In the genomic region with DNA sequence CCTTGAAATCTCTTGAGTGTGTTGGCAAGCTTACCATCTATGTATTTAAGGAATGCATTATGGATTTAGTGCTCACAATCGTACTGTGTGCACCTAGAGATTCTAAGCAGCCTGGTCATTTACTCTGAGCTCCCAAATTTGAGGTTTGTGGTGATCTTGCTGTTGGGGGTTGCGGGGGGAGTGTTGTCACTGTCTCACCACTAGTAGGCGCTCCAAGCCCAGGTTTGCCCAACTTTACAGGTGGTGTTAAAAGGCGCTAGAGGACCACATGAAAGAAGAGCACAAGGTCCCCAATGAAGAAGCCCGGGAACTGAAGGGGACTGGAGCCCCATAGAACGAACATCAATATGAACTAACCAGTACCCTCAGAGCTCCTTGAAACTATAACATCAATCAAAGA, we compare ENCODE assay signal across 22 mouse cellular contexts.
DNase-seq lines count a peak whose midpoint lies in the region; ATAC-seq and TF ChIP-seq lines count a peak whose summit lies in the region.
"Had no signal": no experiment of that assay in that cellular context is flagged by ENCODE, and none has a peak within 500 bp of the region (broad histone marks: within the 10 kb centered on the region; RNA-seq: fewer than 3 reads in every experiment).

No protein-coding gene starts in this region.

- H3K79me2 ChIP-seq in MEL (ENCODE audit: control insufficient read depth, insufficient read depth, low read length, poor library complexity) = no peaks in the 10 kb centered on the region

- DNase-seq in liver, embryonic 14.5 days (ENCODE audit: low read depth in 3 of 3, low spot score in 3 of 3) = no peak
- DNase-seq in liver, postnatal 0 days = no peak
- peak; percentile 6 for DNase-seq in MEL (ENCODE audit: low read depth, low spot score)
- no peak for DNase-seq in stomach, postnatal 0 days (ENCODE audit: low spot score)
- DNase-seq: adrenal gland, postnatal 10 days; B cell, adult 2 months; cerebellum, adult 18-20 months; cerebellum, adult 9-11 months; cerebellum, postnatal 36 days; forebrain, postnatal 0 days; gastrocnemius, postnatal 14 days; heart, adult 2 months; heart, postnatal 14 days had no signal

- 60% methylated on average over 6 of the region's 6 CpGs for WGBS in intestine, postnatal 0 days
- 69% methylated on average over 6 of the region's 6 CpGs for WGBS in intestine, embryonic 16.5 days
- 47% methylated on average over 6 of the region's 6 CpGs for WGBS in liver, embryonic 14.5 days (ENCODE audit: insufficient replicate concordance)
- WGBS in liver, postnatal 0 days (ENCODE audit: insufficient replicate concordance) = 65% methylated on average over 6 of the region's 6 CpGs
- WGBS in stomach, postnatal 0 days = 61% methylated on average over 6 of the region's 6 CpGs
- WGBS in midbrain, embryonic 13.5 days = 61% methylated on average over 6 of the region's 6 CpGs

- TF ChIP-seq RAD21 in MEL (IDR thresholded peaks at IDR 0.05; ENCODE audit: low read depth, low read length) = peak; percentile 36

- H3K36me3 ChIP-seq in intestine, postnatal 0 days (ENCODE audit: control insufficient read depth, insufficient read depth) = no peaks in the 10 kb centered on the region
- H3K36me3 ChIP-seq in intestine, embryonic 16.5 days (ENCODE audit: control insufficient read depth, insufficient read depth, low read length) = no peaks in the 10 kb centered on the region
- H3K36me3 ChIP-seq in liver, embryonic 14.5 days (replicated peaks; ENCODE audit: control insufficient read depth, insufficient read depth, low read depth) = no peaks in the 10 kb centered on the region
- no peaks in the 10 kb centered on the region for H3K36me3 ChIP-seq in liver, postnatal 0 days (replicated peaks; ENCODE audit: insufficient read depth, low read length)
- no peaks in the 10 kb centered on the region for H3K36me3 ChIP-seq in MEL (ENCODE audit: control insufficient read depth in 1 of 2, insufficient read depth in 2 of 2, low read length in 2 of 2)
- no peaks in the 10 kb centered on the region for H3K36me3 ChIP-seq in stomach, postnatal 0 days (ENCODE audit: control insufficient read depth, insufficient read depth, low read length)
- H3K36me3 ChIP-seq in midbrain, embryonic 13.5 days = no peaks in the 10 kb centered on the region
- H3K36me3 ChIP-seq: embryonic facial prominence, embryonic 13.5 days; forebrain, embryonic 12.5 days; heart, embryonic 15.5 days; hindbrain, embryonic 13.5 days had no signal

- ATAC-seq in intestine, postnatal 0 days = no peak
- no peak for ATAC-seq in intestine, embryonic 16.5 days
- ATAC-seq in liver, embryonic 14.5 days (ENCODE audit: insufficient read depth) = no peak
- no peak for ATAC-seq in liver, postnatal 0 days
- no peak for ATAC-seq in stomach, postnatal 0 days (ENCODE audit: low FRiP score, low TSS enrichment)
- ATAC-seq in midbrain, embryonic 13.5 days = no peak
- ATAC-seq: CD4-positive, CD25-positive, alpha-beta regulatory T cell, adult 4 months; forebrain, postnatal 0 days had no signal

- TF ChIP-seq POLR2A in MEL (IDR thresholded peaks at IDR 0.05; ENCODE audit: control insufficient read depth in 1 of 2, insufficient read depth in 1 of 2, low read depth in 1 of 2, low read length in 2 of 2, poor library complexity in 1 of 2) = no peak

- no peak overlapping the region for H3K27ac ChIP-seq in intestine, postnatal 0 days (ENCODE audit: low read depth, low read length)
- H3K27ac ChIP-seq in intestine, embryonic 16.5 days (ENCODE audit: low read length) = no peak overlapping the region
- H3K27ac ChIP-seq in liver, embryonic 14.5 days = no peak overlapping the region
- no peak overlapping the region for H3K27ac ChIP-seq in liver, postnatal 0 days (ENCODE audit: low read depth)
- no peak overlapping the region for H3K27ac ChIP-seq in MEL (ENCODE audit: control insufficient read depth, low read depth, low read length)
- no peak overlapping the region for H3K27ac ChIP-seq in stomach, postnatal 0 days (replicated peaks)
- H3K27ac ChIP-seq in midbrain, embryonic 13.5 days = no peak overlapping the region
- H3K27ac ChIP-seq: embryonic facial prominence, embryonic 13.5 days; forebrain, embryonic 12.5 days; heart, adult 2 months; heart, embryonic 15.5 days; hindbrain, embryonic 13.5 days had no signal

- TF ChIP-seq EP300 in liver, embryonic 14.5 days (IDR thresholded peaks at IDR 0.05; ENCODE audit: low read depth) = no peak
- no peak for TF ChIP-seq EP300 in liver, postnatal 0 days (IDR thresholded peaks at IDR 0.05; ENCODE audit: low read depth)
- no peak for TF ChIP-seq EP300 in MEL (IDR thresholded peaks at IDR 0.05; ENCODE audit: low read depth in 1 of 2, low read length in 2 of 2)
- no peak for TF ChIP-seq EP300 in stomach, postnatal 0 days (optimal IDR thresholded peaks at IDR 0.05)

- no peak overlapping the region for H3K9ac ChIP-seq in intestine, postnatal 0 days (ENCODE audit: low read depth, low read length)
- H3K9ac ChIP-seq in intestine, embryonic 16.5 days (ENCODE audit: low read depth, low read length) = no peak overlapping the region
- H3K9ac ChIP-seq in liver, embryonic 14.5 days (replicated peaks) = no peak overlapping the region
- H3K9ac ChIP-seq in liver, postnatal 0 days (replicated peaks) = no peak overlapping the region
- no peak overlapping the region for H3K9ac ChIP-seq in MEL (ENCODE audit: control insufficient read depth, low read depth, low read length, poor library complexity, severe bottlenecking)
- no peak overlapping the region for H3K9ac ChIP-seq in stomach, postnatal 0 days (ENCODE audit: low read length)
- no peak overlapping the region for H3K9ac ChIP-seq in midbrain, embryonic 13.5 days (replicated peaks)
- H3K9ac ChIP-seq: embryonic facial prominence, embryonic 13.5 days; forebrain, embryonic 12.5 days; forebrain, postnatal 0 days; heart, embryonic 15.5 days; hindbrain, embryonic 13.5 days had no signal

- no peak overlapping the region for H3K4me3 ChIP-seq in intestine, postnatal 0 days (ENCODE audit: low read depth, low read length)
- H3K4me3 ChIP-seq in intestine, embryonic 16.5 days (ENCODE audit: low read length) = no peak overlapping the region
- H3K4me3 ChIP-seq in liver, embryonic 14.5 days (ENCODE audit: insufficient read depth in 1 of 2, low read depth in 2 of 2, low read length in 2 of 2) = no peak overlapping the region
- no peak overlapping the region for H3K4me3 ChIP-seq in liver, postnatal 0 days (ENCODE audit: low read depth, low read length)
- H3K4me3 ChIP-seq in MEL (ENCODE audit: control insufficient read depth in 1 of 2, insufficient read depth in 1 of 2, low read depth in 2 of 2, low read length in 2 of 2) = no peak overlapping the region
- H3K4me3 ChIP-seq in stomach, postnatal 0 days (ENCODE audit: low read depth, low read length) = no peak overlapping the region
- no peak overlapping the region for H3K4me3 ChIP-seq in midbrain, embryonic 13.5 days (replicated peaks)
- H3K4me3 ChIP-seq: embryonic facial prominence, embryonic 13.5 days; forebrain, embryonic 12.5 days; heart, adult 2 months; heart, embryonic 15.5 days; hindbrain, embryonic 13.5 days had no signal

- H3K4me2 ChIP-seq in intestine, postnatal 0 days (replicated peaks; ENCODE audit: low read depth) = no peak overlapping the region
- H3K4me2 ChIP-seq in intestine, embryonic 16.5 days (ENCODE audit: low read depth, low read length) = no peak overlapping the region
- H3K4me2 ChIP-seq in liver, embryonic 14.5 days (ENCODE audit: low read depth) = no peak overlapping the region
- no peak overlapping the region for H3K4me2 ChIP-seq in liver, postnatal 0 days (ENCODE audit: low read depth, low read length)
- H3K4me2 ChIP-seq in stomach, postnatal 0 days (replicated peaks; ENCODE audit: low read depth) = no peak overlapping the region
- no peak overlapping the region for H3K4me2 ChIP-seq in midbrain, embryonic 13.5 days (replicated peaks)
- H3K4me2 ChIP-seq: embryonic facial prominence, embryonic 13.5 days; forebrain, embryonic 12.5 days; heart, embryonic 11.5 days; heart, embryonic 15.5 days; hindbrain, embryonic 13.5 days had no signal

- H3K4me1 ChIP-seq in intestine, postnatal 0 days (replicated peaks; ENCODE audit: control insufficient read depth, insufficient read depth, low read length) = no peaks in the 10 kb centered on the region
- H3K4me1 ChIP-seq in intestine, embryonic 16.5 days (ENCODE audit: control insufficient read depth, insufficient read depth, low read length) = no peaks in the 10 kb centered on the region
- no peaks in the 10 kb centered on the region for H3K4me1 ChIP-seq in liver, embryonic 14.5 days (replicated peaks; ENCODE audit: control insufficient read depth in 2 of 2, insufficient read depth in 2 of 2, low read length in 1 of 2)
- H3K4me1 ChIP-seq in liver, postnatal 0 days (ENCODE audit: insufficient read depth) = no peaks in the 10 kb centered on the region
- H3K4me1 ChIP-seq in MEL (ENCODE audit: control insufficient read depth in 1 of 2, insufficient read depth in 2 of 2, low read length in 2 of 2) = no peaks in the 10 kb centered on the region
- H3K4me1 ChIP-seq in stomach, postnatal 0 days (replicated peaks; ENCODE audit: control insufficient read depth, insufficient read depth) = no peaks in the 10 kb centered on the region
- no peaks in the 10 kb centered on the region for H3K4me1 ChIP-seq in midbrain, embryonic 13.5 days (replicated peaks)
- H3K4me1 ChIP-seq: embryonic facial prominence, embryonic 13.5 days; forebrain, embryonic 12.5 days; heart, embryonic 15.5 days; hindbrain, embryonic 13.5 days had no signal

- no peaks in the 10 kb centered on the region for H3K9me3 ChIP-seq in intestine, postnatal 0 days (ENCODE audit: control insufficient read depth)
- H3K9me3 ChIP-seq in intestine, embryonic 16.5 days (ENCODE audit: control insufficient read depth, low read length) = 0 out of 2 replicates have a peak, but pooled peaks cover 3% of the 10 kb centered on the region
- no peaks in the 10 kb centered on the region for H3K9me3 ChIP-seq in liver, embryonic 14.5 days (ENCODE audit: control insufficient read depth, low read length)
- H3K9me3 ChIP-seq in liver, postnatal 0 days (ENCODE audit: low read length) = peaks cover 2% of the 10 kb centered on the region; the same call in 1 of the 2 replicates
- no peaks in the 10 kb centered on the region for H3K9me3 ChIP-seq in MEL (replicated peaks; ENCODE audit: insufficient read depth, low read length)
- H3K9me3 ChIP-seq in stomach, postnatal 0 days (ENCODE audit: control insufficient read depth, low read length) = no peaks in the 10 kb centered on the region
- H3K9me3 ChIP-seq in midbrain, embryonic 13.5 days = peaks cover 22% of the 10 kb centered on the region
- H3K9me3 ChIP-seq: heart, embryonic 15.5 days had no signal

- TF ChIP-seq CTCF in intestine, postnatal 0 days (IDR thresholded peaks at IDR 0.05; ENCODE audit: low read depth) = peak; percentile 30
- TF ChIP-seq CTCF in liver, embryonic 14.5 days (IDR thresholded peaks at IDR 0.05; ENCODE audit: low read depth) = peak; percentile 26
- TF ChIP-seq CTCF in liver, postnatal 0 days (IDR thresholded peaks at IDR 0.05; ENCODE audit: low read depth) = no peak
- TF ChIP-seq CTCF in MEL (IDR thresholded peaks at IDR 0.05 in 2 of 3, conservative IDR thresholded peaks at IDR 0.05 in 1 of 3; ENCODE audit: control insufficient read depth in 1 of 3, insufficient read depth in 1 of 3, low read depth in 2 of 3, low read length in 3 of 3, poor library complexity in 1 of 3, severe bottlenecking in 1 of 3) = peak; percentile 44 to 62 (median 49)
- peak; percentile 25; the same call in 1 of the 2 replicates for TF ChIP-seq CTCF in stomach, postnatal 0 days (IDR thresholded peaks at IDR 0.05; ENCODE audit: low read depth)

- H3K27me3 ChIP-seq in intestine, postnatal 0 days (replicated peaks; ENCODE audit: control insufficient read depth, insufficient read depth, low read length) = no peaks in the 10 kb centered on the region
- no peaks in the 10 kb centered on the region for H3K27me3 ChIP-seq in intestine, embryonic 16.5 days (replicated peaks; ENCODE audit: control insufficient read depth, insufficient read depth, low read length)
- H3K27me3 ChIP-seq in liver, embryonic 14.5 days (ENCODE audit: control insufficient read depth, insufficient read depth, low read length) = no peaks in the 10 kb centered on the region
- no peaks in the 10 kb centered on the region for H3K27me3 ChIP-seq in liver, postnatal 0 days (ENCODE audit: insufficient read depth, low read length)
- no peaks in the 10 kb centered on the region for H3K27me3 ChIP-seq in MEL (ENCODE audit: control insufficient read depth in 1 of 2, insufficient read depth in 2 of 2, low read length in 2 of 2)
- H3K27me3 ChIP-seq in stomach, postnatal 0 days (ENCODE audit: control insufficient read depth, insufficient read depth, low read length) = no peaks in the 10 kb centered on the region
- H3K27me3 ChIP-seq in midbrain, embryonic 13.5 days = no peaks in the 10 kb centered on the region
- H3K27me3 ChIP-seq: embryonic facial prominence, embryonic 13.5 days; forebrain, embryonic 12.5 days; heart, embryonic 15.5 days; hindbrain, embryonic 13.5 days had no signal
